Mouse (Mus musculus) embryonic facial prominence, embryonic 11.5 days (tissue): ENCODE measurements around the gene Uqcr11. TPM values are rescaled to one million over a fixed set of nuclear protein-coding genes. Genes with fewer than 3 reads are reported as not detected.

Experiments
- ATAC-seq: fragments of 200-750 bp; cut with Nextera tagmentation; replicated peaks from 2 replicates; pipeline ENCODE4 v1.8.0; 2017; ENCODE audit warnings: low read depth; ENCODE audit not compliant: insufficient number of reproducible peaks, low FRiP score, low TSS enrichment
- DNase-seq: peaks from one replicate; pipeline ENCODE4 v3.0.0-alpha.2; 2015; ENCODE audit warnings: low spot score
- H3K27ac ChIP-seq: fragments of 300-500 bp; sonication (generic); replicated peaks from 2 replicates; pipeline ENCODE4 v1.5.1; 2014; ENCODE audit warnings: mild to moderate bottlenecking, low read depth, low read length, control low read depth
- H3K27me3 ChIP-seq: fragments of 300-500 bp; sonication (generic); 2 replicates; pipeline ENCODE4 v1.6.1; 2014; ENCODE audit warnings: mild to moderate bottlenecking, low read length, moderate library complexity, mixed read lengths; ENCODE audit not compliant: control insufficient read depth, insufficient read depth
- H3K36me3 ChIP-seq: fragments of 300-500 bp; sonication (generic); replicated peaks from 2 replicates; pipeline ENCODE4 v1.6.1; 2014; ENCODE audit warnings: low read depth, mild to moderate bottlenecking, low read length, moderate library complexity, mixed read lengths; ENCODE audit not compliant: control insufficient read depth, insufficient read depth
- H3K4me1 ChIP-seq: fragments of 300-500 bp; sonication (generic); 2 replicates; pipeline ENCODE4 v1.6.1; 2014; ENCODE audit warnings: low read length, mixed read lengths; ENCODE audit not compliant: control insufficient read depth, insufficient read depth
- H3K4me2 ChIP-seq: fragments of 300-500 bp; sonication (generic); 2 replicates; pipeline ENCODE4 v1.6.1; 2014; ENCODE audit warnings: low read depth, mild to moderate bottlenecking, control low read depth, low read length, moderate library complexity
- H3K4me3 ChIP-seq: fragments of 300-500 bp; sonication (generic); 2 replicates; pipeline ENCODE4 v1.5.1; 2014; ENCODE audit warnings: low read depth, low read length, control low read depth
- H3K9ac ChIP-seq: fragments of 300-500 bp; sonication (generic); replicated peaks from 2 replicates; pipeline ENCODE4 v1.6.1; 2014; ENCODE audit warnings: mild to moderate bottlenecking, control low read depth, low read length
- H3K9me3 ChIP-seq: fragments of 300-500 bp; sonication (generic); replicated peaks from 2 replicates; pipeline ENCODE4 v1.6.1; 2016; ENCODE audit warnings: mild to moderate bottlenecking, low read length, inconsistent platforms, mixed read lengths; ENCODE audit not compliant: control insufficient read depth
- WGBS: fragments of 180-500 bp; shearing (Covaris S2); extraction: QIAGEN DNeasy Blood & Tissue Kit; methylation state at CpG from one replicate; pipeline ENCODE4 v1.1.7; 2014; 5-methylcytosine and 5-hydroxymethylcytosine counted together
- polyA plus RNA-seq: library from polyadenylated mRNA; unstranded; fragments of >200 nt; fragmentation: Nextera tagmentation; extraction: Ambion mirVana; gene quantifications from 2 replicates; pipeline ENCODE4 v1.2.1, GENCODE M21; 2014

The Uqcr11 gene
- polyA plus RNA-seq, 1 experiment from 2014 or later = 377 TPM

DNA sequence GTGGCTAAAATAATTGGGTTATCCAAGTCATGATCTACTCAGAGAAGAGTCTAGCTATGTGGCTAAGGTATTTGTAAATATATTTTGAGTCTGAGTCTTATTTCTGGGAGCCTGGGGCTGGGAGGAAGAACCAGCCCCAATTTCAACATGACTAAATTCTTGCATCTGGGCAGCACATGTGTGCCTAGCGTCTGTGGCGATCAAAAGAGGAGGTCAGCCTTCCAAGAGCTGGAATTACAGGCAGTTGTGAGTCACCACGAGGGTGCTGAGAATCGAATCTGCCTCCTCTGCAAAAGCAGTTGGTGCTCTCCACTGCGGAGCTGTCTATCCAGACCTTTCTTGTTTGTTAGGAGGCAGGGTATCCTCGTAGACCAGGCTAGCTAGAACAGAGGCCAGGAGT lies 40.9 kb downstream of the Uqcr11 start:
- H3K9ac ChIP-seq = no peak overlapping the region
- no peak overlapping the region for H3K27ac ChIP-seq
- DNase-seq (no peak), ATAC-seq (no peak)
- no peaks in the 10 kb centered on the region for H3K4me1 ChIP-seq
- WGBS = 58% methylated on average over 6 of the region's 6 CpGs
- H3K27me3 ChIP-seq = peaks cover 7% of the 10 kb centered on the region
- no peaks in the 10 kb centered on the region for H3K36me3 ChIP-seq
- no peaks in the 10 kb centered on the region for H3K9me3 ChIP-seq
- H3K4me2 ChIP-seq = no peak overlapping the region
- H3K4me3 ChIP-seq = no peak overlapping the region

DNA sequence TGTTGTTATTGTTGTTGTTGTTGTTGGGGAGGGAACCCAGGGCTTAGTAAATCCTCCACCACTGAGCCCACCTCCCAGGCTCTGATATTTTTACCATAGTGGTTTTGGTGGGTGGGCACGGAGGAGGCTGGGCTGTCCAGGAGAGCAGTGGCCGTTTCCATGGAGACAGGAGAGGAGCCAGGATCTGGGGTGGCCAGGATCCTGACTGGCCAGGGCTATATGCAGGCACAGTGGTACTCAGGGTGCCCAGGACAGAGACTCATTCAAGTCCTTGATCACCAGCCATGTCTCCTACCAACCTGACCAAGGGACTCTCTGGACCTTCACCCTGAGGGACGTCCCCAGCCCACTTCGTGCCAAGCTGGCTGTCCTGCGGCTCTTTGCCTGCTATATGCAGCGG lies 42.9 kb downstream of the Uqcr11 start:
- Histone ChIP-seq H3K4me1 (no peaks in the 10 kb centered on the region), H3K4me2 (no peak overlapping the region), H3K9me3 (no peaks in the 10 kb centered on the region; the same call in 1 of the 2 replicates), H3K9ac (no peak overlapping the region), H3K36me3 (no peaks in the 10 kb centered on the region), H3K27ac (no peak overlapping the region), H3K4me3 (no peak overlapping the region), H3K27me3 (peaks cover 13% of the 10 kb centered on the region)
- ATAC-seq (no peak), DNase-seq (no peak)
- WGBS = 38% methylated on average over 6 of the region's 6 CpGs

DNA sequence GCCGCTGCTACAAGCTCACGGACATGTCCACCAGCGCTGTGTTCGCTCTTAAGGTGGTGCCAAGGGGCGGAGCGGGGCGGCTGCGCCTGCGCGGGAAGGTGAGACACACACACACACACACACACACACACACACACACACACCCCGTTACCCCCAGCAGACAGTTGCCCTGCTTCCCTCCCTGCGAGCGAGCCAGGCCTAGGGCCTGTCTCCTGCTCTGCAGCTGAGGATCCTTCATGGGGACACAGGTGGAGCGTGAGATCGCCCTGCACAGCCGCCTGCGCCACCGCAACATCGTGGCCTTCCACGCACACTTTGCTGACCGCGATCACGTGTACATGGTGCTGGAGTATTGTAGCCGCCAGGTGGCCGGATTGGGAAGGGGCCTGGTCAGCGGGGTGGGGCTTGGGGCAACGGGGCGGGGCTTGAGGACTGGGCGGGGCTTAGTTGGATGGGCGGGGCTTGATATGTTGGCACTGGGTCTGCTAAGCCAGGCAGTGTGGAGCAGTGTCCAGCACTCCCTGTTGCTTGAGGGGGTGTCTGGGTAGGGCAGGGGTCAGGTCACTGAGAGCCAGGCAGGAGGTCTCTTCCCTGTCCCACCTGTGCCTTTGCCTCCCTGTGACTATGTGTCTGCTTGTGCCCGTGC lies 48.5 kb downstream of the Uqcr11 start:
- 8% methylated on average over 31 of the region's 31 CpGs for WGBS
- H3K27ac ChIP-seq = no peak overlapping the region
- H3K4me1 ChIP-seq = peaks cover 7% of the 10 kb centered on the region
- DNase-seq (no peak), ATAC-seq (no peak; the same call in 1 of the 2 replicates)
- H3K4me3 ChIP-seq = peak overlapping the region; percentile 9; the same call in 1 of the 2 replicates
- no peaks in the 10 kb centered on the region; the same call in 1 of the 2 replicates for H3K9me3 ChIP-seq
- no peaks in the 10 kb centered on the region for H3K36me3 ChIP-seq
- peak overlapping the region; percentile 0; the same call in 1 of the 2 replicates for H3K4me2 ChIP-seq
- H3K27me3 ChIP-seq = peaks cover 50% of the 10 kb centered on the region
- no peak overlapping the region for H3K9ac ChIP-seq

DNA sequence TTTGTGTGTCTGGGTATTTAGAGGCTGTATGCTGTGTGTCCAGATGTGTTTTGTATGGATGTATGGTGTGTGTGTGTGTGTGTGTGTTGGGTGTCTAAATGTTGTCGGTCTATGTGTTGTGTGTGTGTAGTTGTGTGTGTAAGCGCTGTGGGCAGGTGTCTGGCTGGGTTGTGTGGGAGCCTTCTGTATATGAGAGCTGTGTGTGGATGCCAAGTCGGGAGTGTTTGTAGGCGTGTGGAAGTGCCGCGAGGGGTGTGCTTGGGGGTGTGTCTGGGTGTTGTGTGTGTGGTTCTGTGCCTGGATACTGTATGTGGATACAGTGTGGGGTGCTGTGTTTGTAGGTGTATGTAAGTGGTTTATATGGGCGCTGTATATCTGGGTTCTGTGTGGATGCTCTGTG lies 49.3 kb downstream of the Uqcr11 start:
- H3K36me3 ChIP-seq = no peaks in the 10 kb centered on the region
- 28% methylated on average over 7 of the region's 7 CpGs for WGBS
- H3K9me3 ChIP-seq = no peaks in the 10 kb centered on the region; the same call in 1 of the 2 replicates
- ATAC-seq (no peak), DNase-seq (no peak)
- H3K4me3 ChIP-seq = no peak overlapping the region
- H3K9ac ChIP-seq = no peak overlapping the region
- H3K27me3 ChIP-seq = peaks cover 57% of the 10 kb centered on the region
- H3K4me2 ChIP-seq = no peak overlapping the region
- peaks cover 7% of the 10 kb centered on the region for H3K4me1 ChIP-seq
- H3K27ac ChIP-seq = no peak overlapping the region

DNA sequence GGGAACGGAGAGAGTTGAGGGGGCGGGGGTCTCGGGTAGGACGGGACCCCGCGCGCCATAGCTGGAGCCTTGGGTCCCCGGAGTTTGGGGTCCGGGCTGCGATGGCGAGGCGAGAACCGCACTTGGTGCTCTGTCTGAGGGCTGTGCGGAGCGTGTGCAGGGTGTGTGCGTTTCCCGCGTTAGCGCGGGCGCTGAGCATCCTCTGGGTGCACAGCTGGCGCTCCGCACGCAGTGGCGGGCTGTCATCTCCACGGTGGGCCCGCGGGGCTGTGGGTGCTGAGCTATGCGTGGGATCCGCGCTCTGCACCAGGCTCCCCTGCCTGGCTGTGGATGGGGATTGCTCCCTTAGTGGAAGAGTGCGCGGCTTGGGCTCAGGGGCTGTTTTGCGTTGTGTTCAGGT lies 49.9 kb downstream of the Uqcr11 start:
- Histone ChIP-seq H3K4me1 (peaks cover 7% of the 10 kb centered on the region), H3K9ac (peak overlapping the region; percentile 25; the same call in 1 of the 2 replicates), H3K27me3 (peaks cover 62% of the 10 kb centered on the region), H3K9me3 (no peaks in the 10 kb centered on the region; the same call in 1 of the 2 replicates), H3K36me3 (no peaks in the 10 kb centered on the region), H3K4me2 (peak overlapping the region; percentile 57), H3K27ac (no peak overlapping the region), H3K4me3 (peak overlapping the region; percentile 30)
- ATAC-seq = no peak
- 1% methylated on average over 34 of the region's 34 CpGs for WGBS
- no peak for DNase-seq

DNA sequence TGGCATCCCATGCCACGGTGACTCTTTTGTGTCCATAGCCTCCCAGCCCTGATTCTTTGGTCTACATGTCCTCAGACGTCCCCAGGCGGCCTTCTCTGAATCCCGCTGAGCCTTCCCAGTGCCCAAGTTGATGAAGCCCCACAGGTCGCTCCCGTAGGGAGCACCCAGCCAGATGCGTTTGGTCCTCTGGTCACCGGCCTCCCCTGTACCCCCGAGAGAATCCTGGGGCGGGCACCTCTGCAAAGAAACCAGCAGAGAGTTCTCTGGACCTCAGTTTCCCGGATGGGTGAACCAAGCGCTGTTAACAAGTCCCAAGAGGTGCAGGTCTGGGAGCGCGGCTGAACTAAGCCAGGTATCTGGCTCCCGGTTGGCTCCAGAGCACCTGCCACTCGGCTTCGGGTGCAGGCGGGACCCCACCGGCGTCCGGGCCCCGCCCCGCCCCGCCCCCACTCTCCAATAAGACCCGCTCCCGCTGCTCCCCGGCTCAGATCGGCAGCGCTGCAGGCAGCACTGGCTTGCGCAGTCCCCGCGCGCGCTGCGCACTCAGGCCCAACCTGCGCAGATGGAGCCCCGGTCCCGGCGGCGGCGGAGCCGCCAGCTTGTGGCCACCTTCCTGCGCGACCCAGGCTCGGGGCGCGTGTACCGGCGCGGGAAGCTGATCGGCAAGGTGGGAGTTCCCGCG lies 50.5 kb downstream of the Uqcr11 start, which contains the start of gene Plk5:
Gene Plk5, plus strand, starts transcription at position 459 of the 682 bp plus-strand sequence.
- DNase-seq = no peak
- no peak for ATAC-seq
- 1% methylated on average over 50 of the region's 53 CpGs for WGBS
- Histone ChIP-seq H3K4me3 (peak within 1 kb of the TSS; percentile 30), H3K4me2 (peak within 1 kb of the TSS; percentile 57), H3K36me3 (no peaks in the 10 kb centered on the region), H3K4me1 (peaks cover 7% of the 10 kb centered on the region), H3K27ac (no peak within 1 kb of the TSS), H3K9ac (peak within 1 kb of the TSS; percentile 25; the same call in 1 of the 2 replicates), H3K9me3 (no peaks in the 10 kb centered on the region; the same call in 1 of the 2 replicates), H3K27me3 (peaks cover 63% of the 10 kb centered on the region)

DNA sequence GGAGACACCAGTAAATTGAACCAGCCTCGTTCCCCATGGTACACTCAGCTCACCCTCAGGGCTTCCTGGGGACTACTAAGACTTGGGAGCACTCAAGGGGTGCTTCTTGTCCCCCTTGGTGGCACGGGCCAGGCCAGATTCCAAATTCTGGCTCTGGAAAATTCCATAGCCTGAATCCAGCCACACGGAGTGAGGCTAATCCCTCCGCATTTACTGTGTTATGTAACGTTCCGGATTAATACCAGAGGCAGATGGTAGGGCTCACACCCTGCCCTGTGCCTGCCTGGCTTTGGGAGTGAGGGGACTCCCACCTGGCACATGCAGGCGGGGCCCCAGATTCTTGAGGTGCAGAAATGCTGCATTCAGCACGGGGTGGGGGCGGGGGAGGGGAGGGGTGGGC lies 51.2 kb downstream of the Uqcr11 start:
- Histone ChIP-seq H3K9ac (no peak overlapping the region), H3K4me3 (no peak overlapping the region), H3K4me2 (no peak overlapping the region), H3K27me3 (peaks cover 68% of the 10 kb centered on the region), H3K27ac (no peak overlapping the region), H3K9me3 (no peaks in the 10 kb centered on the region; the same call in 1 of the 2 replicates), H3K4me1 (peaks cover 7% of the 10 kb centered on the region), H3K36me3 (no peaks in the 10 kb centered on the region)
- 8% methylated on average over 9 of the region's 9 CpGs for WGBS
- DNase-seq = no peak
- ATAC-seq = no peak
